Mouse (Mus musculus) MEL (cell line): Measurements from ENCODE around the gene Hsd17b2. TPM values are rescaled to one million over a fixed set of nuclear protein-coding genes. Genes with fewer than 3 reads are reported as not detected.

ENCODE experiments used
- DNase-seq: peaks from one replicate; pipeline ENCODE4 v3.0.0; 2011; ENCODE audit warnings: low read depth, low spot score
- H3K27ac ChIP-seq: 2 replicates; pipeline ENCODE4 v1.5.1; 2012; ENCODE audit warnings: low read depth, mild to moderate bottlenecking, control low read depth, low read length, moderate library complexity; ENCODE audit not compliant: control insufficient read depth
- H3K27me3 ChIP-seq, 2 experiments: fragments of 150-350 bp in 1 of 2; sonication (generic) in 1 of 2; 2 replicates each; pipeline ENCODE4 v1.6.1; 2012; ENCODE audit warnings: low read length in 2 of 2, mild to moderate bottlenecking in 2 of 2, improper control_type of control experiment in 1 of 2, moderate library complexity in 1 of 2; ENCODE audit not compliant: insufficient read depth in 2 of 2, control insufficient read depth in 1 of 2
- H3K36me3 ChIP-seq, 2 experiments: 2 replicates each; pipeline ENCODE4 v1.6.1; 2012 to 2014; ENCODE audit warnings: low read length in 2 of 2, improper control_type of control experiment in 1 of 2, inconsistent platforms in 1 of 2, mild to moderate bottlenecking in 1 of 2; ENCODE audit not compliant: insufficient read depth in 2 of 2, control insufficient read depth in 1 of 2
- H3K4me1 ChIP-seq, 2 experiments: fragments of 150-350 bp in 1 of 2; sonication (generic) in 1 of 2; 2 replicates each; pipeline ENCODE4 v1.6.1; 2012; ENCODE audit warnings: low read length in 2 of 2, improper control_type of control experiment in 1 of 2, mild to moderate bottlenecking in 1 of 2; ENCODE audit not compliant: insufficient read depth in 2 of 2, control insufficient read depth in 1 of 2
- H3K4me3 ChIP-seq, 2 experiments: fragments of 150-350 bp in 1 of 2; sonication (generic) in 1 of 2; 2 replicates each; pipeline ENCODE4 v1.5.1; 2012; ENCODE audit warnings: low read depth in 2 of 2, low read length in 2 of 2, mild to moderate bottlenecking in 2 of 2, moderate library complexity in 2 of 2, control low read depth in 1 of 2, improper control_type of control experiment in 1 of 2; ENCODE audit not compliant: control insufficient read depth in 1 of 2, insufficient read depth in 1 of 2
- H3K79me2 ChIP-seq: 2 replicates; pipeline ENCODE4 v1.6.1; 2012; ENCODE audit warnings: mild to moderate bottlenecking, low read length, moderate library complexity; ENCODE audit not compliant: control insufficient read depth, poor library complexity, insufficient read depth
- H3K9ac ChIP-seq: 2 replicates; pipeline ENCODE4 v1.6.1; 2012; ENCODE audit warnings: low read depth, mild to moderate bottlenecking, control low read depth, low read length, moderate library complexity; ENCODE audit not compliant: control insufficient read depth, poor library complexity, severe bottlenecking
- H3K9me3 ChIP-seq: fragments of 150-350 bp; sonication (generic); replicated peaks from 2 replicates; pipeline ENCODE4 v1.6.1; 2012; ENCODE audit warnings: mild to moderate bottlenecking, low read length, improper control_type of control experiment, moderate library complexity; ENCODE audit not compliant: insufficient read depth
- BHLHE40 ChIP-seq: IDR thresholded peaks from 2 replicates; pipeline ENCODE4 v1.6.1; 2012; ENCODE audit warnings: low read depth, mild to moderate bottlenecking, inconsistent platforms, low read length, improper control_type of control experiment, borderline replicate concordance
- CHD1 ChIP-seq: IDR thresholded peaks from 2 replicates; pipeline ENCODE4 v1.6.1; 2012; ENCODE audit warnings: low read depth, mild to moderate bottlenecking, inconsistent platforms, low read length, improper control_type of control experiment
- E2F4 ChIP-seq: IDR thresholded peaks from 2 replicates; pipeline ENCODE4 v1.6.1; 2011; ENCODE audit warnings: low read depth, low read length, improper control_type of control experiment, borderline replicate concordance
- EP300 ChIP-seq, 2 experiments: IDR thresholded peaks; 2 replicates each; pipeline ENCODE4 v1.6.1; 2011; ENCODE audit warnings: improper control_type of control experiment in 2 of 2, low read length in 2 of 2, low read depth in 1 of 2, mild to moderate bottlenecking in 1 of 2
- ETS1 ChIP-seq: IDR thresholded peaks from 2 replicates; pipeline ENCODE4 v1.6.1; 2012; ENCODE audit warnings: low read depth, mild to moderate bottlenecking, inconsistent platforms, low read length, improper control_type of control experiment, moderate library complexity
- GABPA ChIP-seq: IDR thresholded peaks from 2 replicates; pipeline ENCODE4 v1.6.1; 2012; ENCODE audit warnings: low read depth, mild to moderate bottlenecking, inconsistent platforms, low read length, improper control_type of control experiment, moderate library complexity
- GATA1 ChIP-seq: IDR thresholded peaks from 2 replicates; pipeline ENCODE4 v1.6.1; 2011; ENCODE audit warnings: low read depth, low read length, improper control_type of control experiment
- HCFC1 ChIP-seq: IDR thresholded peaks from 2 replicates; pipeline ENCODE4 v1.6.1; 2012; ENCODE audit warnings: low read depth, mild to moderate bottlenecking, inconsistent platforms, low read length, improper control_type of control experiment, moderate library complexity
- JUND ChIP-seq: IDR thresholded peaks from 2 replicates; pipeline ENCODE4 v1.6.1; 2011; ENCODE audit warnings: low read depth, mild to moderate bottlenecking, improper control_type of control experiment, low read length
- KAT2A ChIP-seq: conservative IDR thresholded peaks from 2 replicates; pipeline ENCODE4 v1.6.1; 2012; ENCODE audit warnings: low read depth, low read length, improper control_type of control experiment, inconsistent platforms
- MAFK ChIP-seq: IDR thresholded peaks from 2 replicates; pipeline ENCODE4 v1.6.1; 2011; ENCODE audit warnings: low read depth, mild to moderate bottlenecking, low read length, improper control_type of control experiment, borderline replicate concordance
- MAX ChIP-seq: IDR thresholded peaks from 2 replicates; pipeline ENCODE4 v1.6.1; 2011; ENCODE audit warnings: low read length, improper control_type of control experiment
- MXI1 ChIP-seq: IDR thresholded peaks from 2 replicates; pipeline ENCODE4 v1.6.1; 2011; ENCODE audit warnings: mild to moderate bottlenecking, low read depth, low read length, improper control_type of control experiment
- MYB ChIP-seq: IDR thresholded peaks from 2 replicates; pipeline ENCODE4 v1.6.1; 2011; ENCODE audit warnings: mild to moderate bottlenecking, low read depth, low read length, improper control_type of control experiment
- MYC ChIP-seq: IDR thresholded peaks from 2 replicates; pipeline ENCODE4 v1.6.1; 2011; ENCODE audit warnings: low read depth, mild to moderate bottlenecking, low read length, improper control_type of control experiment, moderate library complexity
- NELFE ChIP-seq: IDR thresholded peaks from 2 replicates; pipeline ENCODE4 v1.6.1; 2011; ENCODE audit warnings: low read depth, low read length, improper control_type of control experiment
- POLR2AphosphoS5 ChIP-seq: IDR thresholded peaks from 2 replicates; pipeline ENCODE4 v1.6.1; 2012; ENCODE audit warnings: low read depth, borderline replicate concordance, mild to moderate bottlenecking, inconsistent platforms, low read length, moderate library complexity, mixed read lengths
- RCOR1 ChIP-seq: IDR thresholded peaks from 2 replicates; pipeline ENCODE4 v1.6.1; 2012; ENCODE audit warnings: low read depth, mild to moderate bottlenecking, inconsistent platforms, low read length, improper control_type of control experiment
- SIN3A ChIP-seq: IDR thresholded peaks from 2 replicates; pipeline ENCODE4 v1.6.1; 2012; ENCODE audit warnings: low read length, improper control_type of control experiment, inconsistent platforms
- SMC3 ChIP-seq: IDR thresholded peaks from 2 replicates; pipeline ENCODE4 v1.6.1; 2011; ENCODE audit warnings: low read depth, low read length, improper control_type of control experiment
- USF2 ChIP-seq, 2 experiments: IDR thresholded peaks; 2 replicates each; pipeline ENCODE4 v1.6.1; 2011 to 2012; ENCODE audit warnings: improper control_type of control experiment in 2 of 2, low read length in 2 of 2, borderline replicate concordance in 1 of 2, inconsistent platforms in 1 of 2, low read depth in 1 of 2, mild to moderate bottlenecking in 1 of 2; ENCODE audit not compliant: insufficient read depth in 1 of 2
- ZKSCAN1 ChIP-seq: IDR thresholded peaks from 2 replicates; pipeline ENCODE4 v1.6.1; 2012; ENCODE audit warnings: low read depth, mild to moderate bottlenecking, inconsistent platforms, low read length, improper control_type of control experiment, moderate library complexity
- ZNF384 ChIP-seq: IDR thresholded peaks from 2 replicates; pipeline ENCODE4 v1.6.1; 2012; ENCODE audit warnings: low read depth, mild to moderate bottlenecking, inconsistent platforms, low read length, improper control_type of control experiment
- polyA plus RNA-seq, 2 experiments: library from polyadenylated mRNA; stranded (reverse) in 1 of 2; unstranded in 1 of 2; fragments of >175 nt in 1 of 2; fragments of >200 nt in 1 of 2; gene quantifications; 2 replicates each; pipeline versions ENCODE4 v1.2.1 to v1.2.4; 2012; ENCODE audit warnings: low replicate concordance in 2 of 2, low read depth in 1 of 2; ENCODE audit not compliant: insufficient read length in 2 of 2, insufficient read depth in 1 of 2, missing spikeins in 1 of 2
- total RNA-seq: library from RNA; depleted of rRNA; stranded (reverse); fragments of 300-350 nt; gene quantifications from 2 replicates; pipeline ENCODE4 v1.2.3, GENCODE M21; 2012

The Hsd17b2 gene
- total and polyA plus RNA-seq, 3 experiments = not detected

DNA sequence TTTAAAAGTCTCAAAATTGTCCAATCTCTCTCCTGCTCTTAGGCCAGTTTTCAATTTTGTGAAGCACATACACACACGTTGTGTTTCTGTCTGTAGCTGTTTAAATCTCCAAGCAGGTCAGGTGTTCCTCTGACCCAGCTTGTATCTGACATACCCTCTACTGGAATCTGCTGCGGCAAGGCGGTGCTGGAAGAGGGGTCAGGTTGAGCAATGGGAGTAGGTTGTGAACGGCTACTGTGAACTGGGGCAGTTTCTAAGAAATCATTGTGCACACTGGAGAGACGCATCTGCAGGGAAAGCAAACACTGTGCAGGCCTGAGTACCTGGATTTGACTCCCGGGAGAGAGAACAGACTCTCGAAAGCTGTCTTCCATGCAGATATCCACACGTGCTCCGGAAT is 25.2 kb upstream of the Hsd17b2 start:
- Histone ChIP-seq H3K4me1 (no peaks in the 10 kb centered on the region), H3K79me2 (no peaks in the 10 kb centered on the region), H3K27me3 (no peaks in the 10 kb centered on the region), H3K9me3 (no peaks in the 10 kb centered on the region), H3K27ac (no peak overlapping the region), H3K4me3 (no peak overlapping the region), H3K36me3 (no peaks in the 10 kb centered on the region), H3K9ac (no peak overlapping the region)
- DNase-seq = no peak
- no peak for TF ChIP-seq USF2 (IDR thresholded peaks at IDR 0.05; ENCODE audit: borderline replicate concordance in 1 of 2, insufficient read depth in 1 of 2, low read depth in 1 of 2, low read length in 2 of 2)
- TF ChIP-seq GATA1 = no peak

DNA sequence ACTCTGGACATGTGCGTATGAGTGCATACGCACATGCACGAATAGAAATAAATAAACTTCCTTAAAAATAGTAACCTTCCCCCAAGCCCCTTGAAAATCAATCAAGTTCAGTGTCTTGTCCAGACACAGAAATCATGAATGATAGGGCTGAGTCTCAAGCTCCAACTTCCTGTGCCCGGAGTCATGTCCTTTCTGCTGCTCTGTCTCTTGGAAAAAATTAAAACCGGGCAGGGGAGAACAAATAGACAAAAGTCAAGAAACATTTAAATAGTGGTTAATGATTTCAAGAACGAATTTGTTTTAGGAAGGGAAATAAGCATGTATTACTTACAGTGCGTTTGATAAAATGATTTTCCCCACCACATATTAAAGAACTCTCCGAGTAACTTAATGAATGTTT is 24.7 kb upstream of the Hsd17b2 start:
- no peak overlapping the region for H3K27ac ChIP-seq
- TF ChIP-seq MYC (no peak), JUND (no peak), SMC3 (no peak), POLR2AphosphoS5 (no peak), ZKSCAN1 (no peak), GABPA (no peak), SIN3A (no peak), BHLHE40 (no peak), MAX (no peak), EP300 (IDR thresholded peaks at IDR 0.05; ENCODE audit: low read depth in 1 of 2, low read length in 2 of 2) (no peak), RCOR1 (no peak), MAFK (no peak), ZNF384 (no peak), MXI1 (no peak), KAT2A (no peak)
- H3K9me3 ChIP-seq = no peaks in the 10 kb centered on the region

GRCm38 (mm10) chr8:117678650-117679049 is 23.1 kb upstream of the Hsd17b2 start:
- TF ChIP-seq ETS1 (no peak), JUND (no peak), E2F4 (no peak), HCFC1 (no peak), CHD1 (no peak), NELFE (no peak), USF2 (IDR thresholded peaks at IDR 0.05; ENCODE audit: borderline replicate concordance in 1 of 2, insufficient read depth in 1 of 2, low read depth in 1 of 2, low read length in 2 of 2) (no peak), MYC (no peak), MYB (no peak), SIN3A (no peak), MXI1 (no peak)

More for the DNA sequence above, 24.7 kb upstream of the Hsd17b2 start:
- no peaks in the 10 kb centered on the region for H3K36me3 ChIP-seq
- no peak for DNase-seq
- no peaks in the 10 kb centered on the region for H3K27me3 ChIP-seq
- no peak overlapping the region for H3K4me3 ChIP-seq
- H3K4me1 ChIP-seq = no peaks in the 10 kb centered on the region
- no peaks in the 10 kb centered on the region for H3K79me2 ChIP-seq
- no peak overlapping the region for H3K9ac ChIP-seq

More at GRCm38 (mm10) chr8:117678650-117679049, 23.1 kb upstream of the Hsd17b2 start:
- DNase-seq = no peak
- no peak overlapping the region for H3K9ac ChIP-seq
- no peaks in the 10 kb centered on the region for H3K9me3 ChIP-seq
- no peaks in the 10 kb centered on the region for H3K79me2 ChIP-seq
- no peaks in the 10 kb centered on the region for H3K27me3 ChIP-seq
- no peak overlapping the region for H3K4me3 ChIP-seq
- no peak overlapping the region for H3K27ac ChIP-seq
- no peaks in the 10 kb centered on the region for H3K4me1 ChIP-seq
- H3K36me3 ChIP-seq = no peaks in the 10 kb centered on the region
